Mouse (Mus musculus) frontal cortex, postnatal 14 days (tissue): Measurements from ENCODE around the gene Ereg.
A peak's percentile ranks its signal among the peaks of the same experiment; 100 is the strongest.

ENCODE experiments used
- DNase-seq, 2 experiments: peaks; one replicate each; pipeline ENCODE4 v3.0.0; 2022; ENCODE audit warnings: low spot score in 2 of 2

Ereg gene

DNA sequence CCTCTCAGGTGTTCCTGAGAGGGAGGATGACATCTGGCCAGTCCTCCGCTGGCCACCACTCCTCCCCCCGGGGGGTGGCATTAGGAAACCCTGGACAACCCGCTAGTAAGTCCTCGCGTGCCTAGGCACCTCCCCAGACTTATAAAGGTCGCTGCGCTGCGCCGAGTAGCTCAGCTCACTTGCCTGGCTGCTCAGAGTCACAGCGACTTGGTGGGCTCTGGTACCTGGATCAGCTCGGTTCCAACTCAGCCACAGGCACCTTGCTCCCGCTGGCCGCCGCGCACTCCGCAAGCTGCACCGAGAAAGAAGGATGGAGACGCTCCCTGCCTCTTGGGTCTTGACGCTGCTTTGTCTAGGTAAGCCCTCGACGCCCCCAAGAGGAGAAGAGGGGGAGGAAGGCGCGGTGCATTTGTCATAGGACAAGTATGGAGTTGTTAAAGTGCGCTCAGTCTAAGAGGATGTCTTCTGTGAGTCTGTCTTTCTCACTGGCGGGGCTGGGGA is at the start of gene Ereg:
Gene Ereg, plus strand, starts transcription at position 173 of the 501 bp plus-strand sequence.
- no peak for DNase-seq

DNA sequence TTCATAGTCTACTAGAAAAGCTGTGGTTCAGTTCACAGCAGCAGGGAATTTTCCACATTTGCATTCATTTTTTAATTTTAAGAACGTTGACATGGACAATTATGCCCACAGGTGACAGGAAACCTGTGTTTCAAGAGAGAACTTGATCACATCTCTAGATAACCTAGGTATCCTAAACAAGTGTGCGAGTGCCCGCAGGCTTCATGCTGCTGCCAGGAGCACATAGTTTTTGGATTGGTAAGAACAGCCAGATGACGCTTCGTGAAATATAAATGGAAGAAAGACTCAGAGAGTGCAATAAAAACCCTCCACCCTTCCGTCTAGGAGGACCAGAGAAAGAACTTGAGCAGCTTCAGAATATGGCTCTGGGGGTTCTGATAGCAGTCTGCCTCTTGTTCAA is 47.3 kb upstream of the Ereg start, which contains the start of gene Epgn:
Gene Epgn, plus strand, starts transcription at position 301 of the 400 bp plus-strand sequence.
- no peak for DNase-seq

DNA sequence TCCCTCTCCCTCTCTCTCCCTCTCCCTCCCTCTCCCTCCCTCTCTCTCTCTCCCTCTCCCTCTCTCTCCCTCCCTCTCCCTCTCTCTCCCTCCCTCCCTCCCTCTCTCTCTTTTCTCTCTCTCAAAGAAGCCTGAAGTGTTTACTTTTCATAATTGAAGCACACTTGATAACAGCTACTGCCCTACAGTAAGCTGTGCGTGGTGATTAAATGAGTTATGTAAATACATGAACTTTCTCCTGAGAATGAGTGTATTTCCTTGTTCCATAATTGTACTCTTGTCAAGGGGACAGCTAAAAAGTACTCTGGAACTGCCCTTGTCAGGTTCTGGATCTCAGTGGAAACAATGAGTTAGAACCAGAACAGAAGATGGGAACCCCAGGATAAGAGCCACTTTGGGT is 46.6 kb upstream of the Ereg start:
- no peak for DNase-seq

DNA sequence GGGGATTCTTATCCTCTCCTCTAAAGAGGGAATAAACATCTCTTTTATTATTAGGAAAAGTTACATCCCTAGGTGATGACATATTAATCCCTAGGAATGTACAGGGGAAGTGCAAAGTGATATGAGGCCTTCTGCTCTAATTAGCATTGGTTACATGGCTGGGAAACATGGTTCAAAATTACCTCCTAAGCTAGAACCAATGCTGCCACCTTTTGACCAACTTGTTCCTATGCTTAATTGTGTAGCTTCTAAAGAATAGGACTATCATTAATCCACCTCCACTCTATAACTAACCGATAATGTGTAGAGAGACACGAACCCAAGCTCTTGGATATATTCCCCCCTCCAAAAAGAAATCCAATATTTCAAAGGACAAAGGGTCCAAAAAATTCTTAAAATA is 43.8 kb upstream of the Ereg start:
- DNase-seq, result no peak

DNA sequence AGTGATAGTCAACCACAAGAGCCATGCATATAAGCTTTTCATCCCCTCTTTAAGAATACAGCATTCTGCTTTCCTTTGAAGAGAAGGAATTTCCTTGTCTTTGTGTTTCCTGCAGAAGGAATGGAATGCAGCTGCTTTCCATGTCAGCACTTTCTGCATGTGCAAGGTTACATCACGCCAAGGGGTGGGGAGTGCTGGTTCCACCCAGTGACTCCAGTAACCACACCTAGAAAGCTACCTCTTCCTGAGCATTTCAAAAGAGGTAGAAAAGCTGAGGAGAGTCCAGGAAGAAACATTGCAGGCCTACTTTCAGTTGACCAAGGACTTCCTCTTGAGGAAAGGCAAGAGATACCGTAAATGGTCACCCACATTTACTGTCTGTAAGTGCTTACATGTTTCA is 39.1 kb upstream of the Ereg start:
- no peak for DNase-seq

DNA sequence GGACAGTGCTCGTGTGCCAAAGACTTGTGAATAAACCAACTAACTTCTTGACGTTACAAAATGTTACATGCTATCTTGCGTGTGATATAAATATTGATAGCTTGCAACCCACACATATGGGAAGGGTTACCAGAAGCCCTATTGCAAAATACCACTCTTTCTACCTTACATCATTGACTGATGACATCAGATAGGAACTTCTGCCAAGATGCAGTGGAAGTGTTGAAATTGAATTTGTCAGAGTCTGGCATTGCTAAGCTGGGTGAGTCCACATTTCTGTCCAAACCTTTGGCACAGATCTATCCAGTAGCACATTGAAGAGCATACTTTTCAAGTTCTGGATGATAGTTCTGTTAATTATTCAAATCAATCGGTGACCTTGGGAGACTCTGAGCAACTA is 37.8 kb upstream of the Ereg start:
- DNase-seq, result no peak

DNA sequence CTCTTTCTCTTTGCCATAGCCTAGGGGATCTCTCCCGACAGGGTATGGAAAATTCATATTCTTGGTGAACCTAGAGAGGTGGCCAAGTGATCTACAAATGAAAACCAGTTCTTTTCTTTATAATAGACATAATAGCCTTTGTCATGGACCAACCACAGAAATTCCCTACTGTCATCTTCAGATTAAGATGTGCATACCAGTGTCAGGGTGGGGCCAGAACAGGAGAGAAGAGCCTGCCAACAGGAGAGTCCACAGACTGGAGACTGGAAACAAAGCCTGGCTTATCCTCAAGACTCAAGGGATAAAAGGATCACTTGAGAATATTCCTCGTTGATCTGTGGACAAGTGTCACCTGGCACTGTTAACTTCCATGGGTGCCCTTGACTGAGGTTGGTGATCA is 36.7 kb upstream of the Ereg start:
- DNase-seq, result no peak

DNA sequence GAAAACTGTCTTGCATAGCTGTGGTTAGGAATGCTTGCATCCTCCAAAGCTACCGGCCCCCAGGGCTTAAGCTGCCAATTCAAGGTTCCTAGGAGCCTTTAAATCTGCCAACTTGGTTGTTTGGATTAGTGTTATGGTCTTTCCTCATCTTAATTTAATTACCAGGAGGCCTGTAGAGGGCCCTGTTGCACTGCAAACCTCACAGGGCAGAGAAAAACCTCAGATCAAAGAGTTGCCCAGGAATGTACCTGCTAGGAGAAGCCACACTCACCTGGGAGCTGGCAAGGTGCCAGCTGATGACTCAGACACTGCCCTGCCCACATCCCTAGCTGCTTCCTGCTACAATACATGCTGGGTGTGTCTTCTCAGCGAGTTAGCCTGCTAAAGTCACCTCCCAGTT is 35.9 kb upstream of the Ereg start:
- DNase-seq, result peak in 1 of 2 experiments; percentile 3

DNA sequence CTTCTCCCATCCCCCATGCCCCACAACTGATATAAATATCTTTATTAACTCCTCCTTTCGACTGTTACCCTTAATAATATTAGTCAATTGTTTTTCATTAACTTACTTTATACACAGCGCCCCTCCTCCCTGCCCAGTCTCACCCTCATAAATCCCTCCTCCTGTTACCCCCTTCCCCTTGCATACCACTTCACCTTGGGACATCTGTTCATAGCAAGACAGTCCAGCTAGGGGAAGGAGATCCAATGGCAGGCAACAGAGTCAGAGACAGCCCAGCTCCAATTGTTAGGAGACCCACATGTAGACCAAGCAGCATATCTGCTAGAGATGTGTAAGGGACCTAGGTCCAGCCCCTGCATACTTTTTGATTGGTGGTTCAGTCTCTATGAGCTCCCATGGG is 35.5 kb upstream of the Ereg start:
- no peak for DNase-seq

DNA sequence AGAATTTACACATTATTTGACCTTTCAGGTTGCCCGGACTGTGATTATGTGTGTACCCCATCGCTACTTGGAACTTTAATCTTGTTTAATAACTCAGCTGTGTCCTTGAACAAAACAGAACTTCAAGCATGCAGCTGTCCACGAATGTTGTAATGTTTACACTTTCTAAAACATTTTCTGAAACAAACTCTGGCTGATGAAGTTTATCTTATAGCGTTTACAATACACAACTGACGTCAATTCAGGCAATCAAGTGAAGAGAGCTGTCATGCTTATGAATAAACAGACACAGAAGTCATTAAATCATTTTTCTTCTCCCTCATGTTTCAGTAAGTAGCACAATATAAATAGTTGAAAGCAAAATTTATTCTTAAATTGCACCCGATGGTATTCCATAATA is 26.4 kb upstream of the Ereg start:
- no peak for DNase-seq

DNA sequence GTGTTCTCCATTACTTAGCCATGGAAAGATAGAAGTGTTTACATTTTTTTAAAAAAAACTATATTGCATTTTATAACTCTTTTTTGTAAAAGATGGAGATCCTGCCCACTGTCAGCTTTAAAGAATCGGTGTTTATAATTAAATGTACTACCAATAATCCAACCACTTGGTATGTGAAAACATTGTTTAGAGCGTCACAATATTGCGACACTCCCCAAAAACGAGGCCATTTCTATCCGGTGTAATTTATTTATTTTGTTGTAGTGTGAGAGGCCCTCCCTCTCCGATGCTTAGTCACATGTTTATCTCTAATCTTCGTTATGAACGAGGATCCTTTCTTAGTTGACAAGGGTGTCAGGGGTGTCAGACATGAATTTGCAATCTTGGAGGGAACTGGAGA is 26.0 kb upstream of the Ereg start:
- no peak for DNase-seq

DNA sequence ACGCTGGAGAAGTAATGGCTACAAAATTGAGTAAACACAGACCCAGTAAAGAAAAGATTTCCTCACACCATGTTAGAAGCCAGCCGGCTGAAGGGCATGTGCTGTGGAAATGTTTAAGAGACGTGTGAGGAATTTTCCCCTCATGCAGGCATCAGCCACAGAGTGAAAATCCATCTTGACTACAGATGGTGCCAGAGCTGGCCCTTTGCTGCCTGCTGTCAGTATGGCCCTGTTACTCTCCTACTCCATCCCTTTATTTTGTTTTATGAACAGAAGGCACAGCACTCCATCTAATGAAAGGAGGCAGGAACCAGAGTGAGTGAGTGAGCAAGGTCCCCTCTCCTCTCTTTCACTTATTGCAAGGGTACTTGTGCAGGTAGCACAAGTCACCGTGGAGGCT is 2.1 kb upstream of the Ereg start:
- no peak for DNase-seq

DNA sequence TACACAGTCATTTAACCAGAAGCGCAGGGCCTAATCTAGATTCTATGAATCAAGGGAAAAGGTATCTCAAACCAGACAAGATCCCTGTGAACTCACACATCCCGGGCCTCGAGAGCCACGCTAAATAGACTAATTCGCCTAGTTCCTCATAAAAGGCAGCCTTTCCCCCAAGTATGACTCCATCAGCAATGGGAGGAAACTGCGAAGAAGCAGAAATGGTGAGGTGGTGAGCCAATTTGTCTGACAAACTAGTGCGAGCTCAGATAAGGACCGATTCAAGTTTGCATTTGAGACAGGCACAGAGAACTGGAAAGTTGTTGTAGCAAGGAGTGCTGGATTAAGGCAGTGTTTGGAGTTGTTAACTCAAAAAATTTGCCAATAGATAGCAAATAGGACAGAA is 796 bp upstream of the Ereg start:
- no peak for DNase-seq

DNA sequence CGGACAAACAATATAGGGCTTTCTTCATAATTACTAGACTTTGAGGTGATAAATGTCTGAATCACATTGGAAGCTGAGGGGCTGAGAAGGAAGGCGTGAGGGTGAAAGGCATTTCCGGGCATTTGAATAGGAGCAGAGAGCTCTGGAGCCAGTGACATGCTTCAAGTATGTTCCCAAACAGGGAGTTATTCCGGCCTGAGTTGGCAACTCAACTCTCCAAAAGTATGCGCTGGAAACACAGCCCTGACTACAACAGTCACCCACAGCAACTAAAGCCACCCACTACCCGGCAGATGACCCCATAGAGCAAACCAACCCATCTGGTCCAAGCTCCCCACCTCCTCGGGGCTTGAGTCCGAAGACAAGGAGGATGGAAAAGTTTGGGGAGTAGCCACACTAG is 396 bp upstream of the Ereg start:
- DNase-seq, result no peak

DNA sequence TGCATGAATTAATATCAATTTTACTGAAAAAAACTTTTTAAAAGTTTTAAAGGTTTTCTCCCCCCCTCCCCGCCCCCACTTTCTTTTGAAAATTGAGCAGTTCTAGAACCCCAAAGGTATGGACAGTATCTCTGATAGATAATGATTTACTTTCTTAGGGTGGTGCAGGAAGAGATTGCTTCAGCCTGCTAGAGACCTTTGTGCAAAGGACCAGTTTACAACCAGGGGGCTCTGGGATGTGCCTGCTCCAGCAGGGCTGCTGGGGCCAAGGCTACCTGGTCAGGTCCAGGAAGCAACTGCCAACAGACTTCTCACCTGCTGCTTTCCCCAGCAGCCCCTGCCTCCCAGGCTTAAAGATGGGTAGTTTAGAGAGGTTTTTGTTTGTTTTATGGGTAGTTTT is 599 bp downstream of the Ereg start:
- no peak for DNase-seq

DNA sequence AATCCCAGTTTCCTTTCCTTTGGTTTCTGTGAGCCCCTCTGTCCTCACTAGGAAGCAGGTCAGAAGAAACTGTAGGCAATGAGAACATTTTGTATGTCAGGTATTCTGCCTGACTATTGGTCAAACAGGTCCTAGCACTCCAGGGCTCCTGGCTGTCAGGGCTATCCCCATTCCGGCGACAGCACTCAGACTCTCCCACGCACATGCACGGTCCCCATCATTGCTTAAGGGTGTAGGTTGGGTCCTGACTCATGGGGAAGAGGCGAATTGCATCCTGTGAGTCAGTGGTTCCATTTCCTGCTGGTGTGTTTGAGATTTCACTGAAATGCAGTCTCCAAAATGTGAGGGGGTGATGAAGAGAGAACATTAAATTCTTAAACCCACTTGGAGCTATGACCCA is 8.6 kb downstream of the Ereg start:
- no peak for DNase-seq

DNA sequence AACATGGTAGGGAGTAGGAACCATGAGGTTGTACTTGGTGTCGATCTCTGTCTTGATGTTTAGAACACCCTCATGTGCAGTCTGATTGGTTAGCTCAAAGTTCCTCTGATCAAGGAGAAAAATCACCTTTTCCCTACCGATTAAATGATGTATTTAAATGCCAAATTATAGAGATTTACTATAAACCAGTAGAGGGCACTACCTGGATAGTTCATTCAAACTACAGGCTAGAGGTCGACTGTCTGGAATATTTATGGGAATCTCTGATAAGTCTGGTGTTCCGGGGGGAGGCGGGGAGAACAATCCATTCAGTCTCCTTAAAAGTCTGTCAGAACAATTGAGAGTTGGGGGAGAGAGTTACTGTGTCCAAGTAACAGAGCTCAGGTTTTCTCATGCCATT is 10.9 kb downstream of the Ereg start:
- no peak for DNase-seq

DNA sequence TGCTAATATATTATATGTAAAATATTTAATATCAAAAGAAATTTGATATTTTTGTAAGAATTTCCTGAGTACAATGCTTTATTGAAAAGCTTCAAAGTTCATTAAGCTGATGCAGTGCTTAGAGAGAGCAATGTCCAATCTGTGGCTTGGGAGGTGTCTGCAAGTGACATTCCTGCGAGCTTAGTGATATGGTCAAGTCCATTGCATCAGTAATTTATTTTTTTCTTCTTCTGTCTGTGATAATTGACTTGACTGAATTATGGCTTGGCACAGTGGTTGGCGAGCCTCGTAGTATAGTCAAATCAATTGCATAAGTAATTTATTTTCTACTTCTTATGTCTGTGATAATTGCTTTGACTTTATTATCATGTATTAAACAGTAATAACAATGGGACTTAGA is 15.9 kb downstream of the Ereg start:
- DNase-seq, result no peak

DNA sequence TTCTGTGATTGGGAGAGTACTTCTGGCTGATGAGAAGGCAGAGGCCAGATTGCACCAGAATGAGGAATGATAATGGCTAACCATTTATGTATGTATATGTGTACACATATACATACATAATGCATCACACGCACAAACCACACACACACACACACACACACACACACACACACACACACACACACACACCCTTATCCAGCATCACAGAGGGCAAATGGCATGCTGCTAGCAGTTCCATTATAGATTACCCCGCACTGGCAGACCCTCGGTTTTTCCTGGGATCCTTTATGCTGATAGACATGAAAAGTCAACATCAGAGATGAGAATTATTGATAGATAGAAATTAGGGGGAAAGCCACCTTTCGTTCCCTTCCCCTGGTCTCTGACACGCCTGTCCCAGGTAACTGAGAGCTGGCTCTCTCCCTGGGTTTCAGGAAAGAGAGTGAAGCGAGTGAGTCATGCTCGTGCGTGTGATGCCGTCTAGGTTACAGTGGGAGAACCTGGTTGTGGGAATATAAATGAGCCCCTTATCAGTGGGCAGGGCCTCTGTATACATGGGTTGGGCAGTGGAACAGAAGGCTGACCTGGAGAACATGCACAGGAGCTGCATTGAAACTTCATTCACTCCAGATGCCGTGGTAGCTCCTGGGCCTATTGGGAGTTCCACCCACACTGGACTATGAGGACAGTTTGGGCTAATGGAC is 23.6 kb downstream of the Ereg start:
- DNase-seq, result no peak

DNA sequence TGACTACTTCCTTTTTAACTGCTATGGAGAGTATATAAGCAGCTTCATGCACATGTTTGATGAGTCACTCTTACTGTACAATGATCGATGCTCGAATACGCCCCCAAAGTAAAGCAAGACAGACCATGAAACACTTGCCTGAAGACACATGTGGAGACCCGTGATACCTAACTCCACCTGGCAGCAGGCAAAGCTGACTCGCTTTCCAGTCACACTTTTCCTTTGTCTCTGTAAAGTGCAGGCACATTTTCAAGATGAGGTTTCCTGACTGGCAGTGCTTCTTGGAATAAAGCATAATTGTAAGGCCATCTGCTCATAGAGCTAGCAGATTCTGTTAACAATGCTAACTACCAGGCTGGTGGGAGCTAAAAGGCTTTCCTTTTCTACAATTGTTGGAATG is 27.3 kb downstream of the Ereg start:
- no peak for DNase-seq

DNA sequence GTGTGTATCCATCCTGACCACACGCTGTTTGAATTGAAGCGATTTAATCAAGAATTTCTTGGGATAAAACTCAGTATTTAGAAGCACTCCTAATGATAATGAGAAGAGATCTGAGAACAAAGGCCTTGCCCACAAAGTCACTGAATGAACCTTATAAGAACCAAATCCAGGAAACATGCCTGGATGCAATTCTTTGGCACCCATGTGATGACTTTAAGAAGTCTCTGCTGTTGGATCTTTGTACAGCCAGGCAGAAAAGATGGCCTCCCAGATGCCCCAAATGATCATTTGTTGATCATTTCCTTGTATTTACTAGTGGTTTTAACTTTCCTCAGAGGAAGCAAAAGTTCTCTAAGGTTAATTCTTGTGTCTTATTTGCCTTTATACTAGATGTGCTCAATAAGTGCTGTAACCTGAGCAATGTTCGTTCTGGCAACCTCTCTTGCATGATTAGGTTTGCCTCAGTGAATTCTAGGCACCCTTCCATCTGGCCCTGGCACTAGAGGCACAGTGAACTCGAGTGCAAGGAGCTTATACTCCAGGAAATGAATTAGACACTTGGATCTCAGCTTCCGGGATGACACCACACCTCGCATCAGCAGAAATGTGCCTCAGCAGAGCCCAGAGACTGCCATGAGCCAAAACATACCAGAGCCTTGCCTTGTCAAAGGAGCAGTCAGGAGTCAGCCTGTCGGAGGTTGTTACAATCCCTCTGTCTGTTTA is 29.7 kb downstream of the Ereg start:
- no peak for DNase-seq

DNA sequence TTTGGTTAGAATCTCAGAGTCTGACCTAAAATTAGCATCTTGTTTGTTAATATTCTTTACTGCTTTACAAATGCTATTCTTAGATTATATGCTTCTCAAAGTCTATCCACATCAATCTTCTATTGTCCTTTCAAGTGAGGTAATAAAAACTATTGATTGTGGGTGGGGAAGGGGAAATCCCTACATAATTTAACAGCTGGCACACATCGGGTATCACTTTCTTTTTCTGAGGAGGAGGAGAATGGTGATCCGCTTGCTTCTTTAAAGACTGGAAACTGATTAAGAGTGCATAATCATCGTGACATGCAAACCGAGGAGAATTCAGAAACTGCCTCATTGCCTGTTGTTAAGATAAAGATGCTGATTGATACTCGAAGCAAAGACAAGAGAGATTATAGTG is 31.8 kb downstream of the Ereg start:
- DNase-seq, result no peak

DNA sequence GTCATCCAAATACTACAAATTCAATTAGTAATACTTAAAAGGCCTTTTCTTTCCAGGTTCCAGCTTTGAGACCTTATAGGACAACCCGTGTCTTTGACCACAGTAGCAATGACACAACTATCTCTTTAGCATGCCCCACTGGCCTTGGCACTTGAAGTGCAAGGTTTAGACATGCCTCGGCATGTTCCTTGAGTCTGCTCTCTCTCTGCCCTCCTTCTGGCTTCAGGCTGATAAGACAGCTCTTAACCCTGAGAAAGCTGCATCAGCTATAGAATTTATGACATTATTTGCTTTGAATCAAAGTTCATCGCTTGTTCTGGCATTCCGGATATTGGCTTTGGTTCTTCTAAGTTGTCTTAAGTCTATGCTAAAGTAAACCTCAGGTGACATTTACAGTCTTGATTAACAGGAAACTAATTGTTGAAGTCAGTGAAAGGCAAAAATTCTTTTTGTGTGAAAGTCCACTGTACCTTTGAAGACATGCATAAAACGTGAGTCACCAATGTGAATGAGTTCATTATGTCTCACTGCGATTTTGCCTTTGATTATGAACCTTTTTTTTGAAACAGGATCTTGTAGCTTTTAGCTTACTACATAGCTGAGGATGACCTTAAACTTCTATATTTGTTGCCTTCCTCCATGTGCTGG is 35.7 kb downstream of the Ereg start:
- no peak for DNase-seq
